Mouse (Mus musculus) cerebellum, adult 9-10 months (tissue): ENCODE measurements at regions not wholly inside any gene's neighbourhood (a gene's known extent, or its start where the extent isn't known, plus 50 kb on each side); places are given as distances from the start of the nearest gene placed in this dataset.
A peak's percentile ranks its signal among the peaks of the same experiment; 100 is the strongest.

Experiments
- DNase-seq: peaks from one replicate; pipeline ENCODE4 v3.0.0; 2022

GRCm38 (mm10) chr12:102057979-102058378 lies 70.6 kb upstream of the Slc24a4 start:
- no peak for DNase-seq

- DNase-seq = peak; percentile 53
Observed at GRCm38 (mm10) chr12:102058428-102058827, 70.1 kb upstream of the Slc24a4 start.

GRCm38 (mm10) chr12:102061096-102061495 lies 67.4 kb upstream of the Slc24a4 start:
- DNase-seq = no peak

- no peak for DNase-seq
Observed at GRCm38 (mm10) chr12:102061657-102062614, 66.6 kb upstream of the Slc24a4 start.

- no peak for DNase-seq
Observed at GRCm38 (mm10) chr12:102062648-102063047, 65.9 kb upstream of the Slc24a4 start.

GRCm38 (mm10) chr12:102063211-102063610 lies 65.3 kb upstream of the Slc24a4 start:
- DNase-seq = no peak

GRCm38 (mm10) chr12:102064710-102065325 lies 63.7 kb upstream of the Slc24a4 start:
- DNase-seq = no peak

GRCm38 (mm10) chr12:102067685-102068084 lies 60.8 kb upstream of the Slc24a4 start:
- no peak for DNase-seq

- DNase-seq = no peak
Observed at GRCm38 (mm10) chr12:102069521-102070201, 58.9 kb upstream of the Slc24a4 start.

- no peak for DNase-seq
Observed at GRCm38 (mm10) chr12:102071888-102072619, 56.5 kb upstream of the Slc24a4 start.

GRCm38 (mm10) chr12:102073540-102073939 lies 55.0 kb upstream of the Slc24a4 start:
- DNase-seq = no peak

- no peak for DNase-seq
Observed at GRCm38 (mm10) chr12:102076298-102076697, 52.2 kb upstream of the Slc24a4 start.
